ENCODE assay signal across 8 mouse cellular contexts in the genomic region with DNA sequence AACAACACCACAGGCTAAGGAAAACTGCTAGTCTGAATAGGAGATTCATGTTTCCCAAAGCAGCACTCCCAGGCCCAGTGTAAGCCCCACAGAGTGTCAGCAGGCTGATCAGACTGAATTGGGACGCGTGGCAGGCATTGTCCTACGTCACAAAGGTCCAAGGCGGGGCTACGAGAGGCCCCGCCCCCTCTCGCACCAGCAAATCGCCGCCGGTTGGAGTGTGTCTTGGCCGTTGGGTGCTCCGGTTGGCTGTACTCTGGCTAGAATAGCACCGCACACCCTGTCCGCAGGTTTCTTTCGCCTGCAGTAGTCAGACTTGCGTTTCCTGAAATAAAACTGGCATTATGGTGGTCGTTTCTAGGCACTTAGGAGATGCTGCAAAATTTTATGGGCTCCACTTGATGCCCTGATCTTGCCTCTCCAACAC. TPM values are rescaled to one million over a fixed set of nuclear protein-coding genes. Genes with fewer than 3 reads are reported as not detected.
DNase-seq lines count a peak whose midpoint lies in the region; ATAC-seq and TF ChIP-seq lines count a peak whose summit lies in the region.

A gene (minus strand): TSS at position 151 of the 427 bp plus-strand sequence.

- TF ChIP-seq POLR2A in cortical plate, adult 2 months (IDR thresholded peaks at IDR 0.05; ENCODE audit: extremely low read depth, insufficient read depth, low read length), result peak; percentile 83

- no peak for TF ChIP-seq CTCF in cortical plate, adult 2 months (IDR thresholded peaks at IDR 0.05; ENCODE audit: extremely low read depth, insufficient read depth, low read length)

- peak; percentile 96 for DNase-seq in adipocyte (ENCODE audit: low spot score)
- DNase-seq in gastrocnemius, adult 8-10 months (ENCODE audit: low spot score in 2 of 2), result peak; percentile 74 to 77
- DNase-seq in hindlimb bud, embryonic 11.5 days (ENCODE audit: extremely low spot score, low read depth, low spot score), result peak; percentile 93
- peak; percentile 84 to 88 for DNase-seq in left cerebral cortex, adult 8-10 months (ENCODE audit: low spot score in 2 of 2)
- peak; percentile 88 for DNase-seq in right cerebral cortex, adult 18-20 months
- DNase-seq in urinary bladder, adult 2 months (ENCODE audit: low spot score), result peak; percentile 69

- H3K4me3 ChIP-seq in cortical plate, adult 2 months (ENCODE audit: insufficient read depth, low read length), result peak within 1 kb of the TSS; percentile 31

- ATAC-seq in megakaryocyte, adult 5-6 weeks (ENCODE audit: poor library complexity, severe bottlenecking), result peak; percentile 80

- H3K4me1 ChIP-seq in cortical plate, adult 2 months (ENCODE audit: control insufficient read depth, insufficient read depth, low read length), result peaks cover 4% of the 10 kb centered on the region; the same call in 1 of the 2 replicates

- H3K27ac ChIP-seq in cortical plate, adult 2 months (ENCODE audit: insufficient read depth, low read length), result no peak within 1 kb of the TSS

RNA-seq across cellular contexts. Expression of the gene that starts here (rescaled TPM):
- polyA plus RNA-seq in cortical plate, adult 2 months (2012; rRNA removed), result 8.8 and 9.0 TPM in 2 replicates
- total RNA-seq in gastrocnemius, adult 8-10 months (2022), result 1 to 10 TPM; 3.0 to 6.5 (median 5.4) TPM
- 1 to 10 TPM; 4.4 to 6.1 (median 5.8) TPM for total RNA-seq in left cerebral cortex, adult 8-10 months (2022)
- 12.3 and 13.2 TPM in 2 replicates for total RNA-seq in megakaryocyte, adult 5-6 weeks (2015)
- 7.0 and 8.1 TPM in 2 replicates for total RNA-seq in megakaryocyte, adult 5-6 weeks (2017)
- polyA plus RNA-seq in urinary bladder, adult 2 months (2012; rRNA removed), result 109 and 114 TPM in 2 replicates

Comparison
In these comparisons a context has a peak if more than half of its experiments do, and no peak if none do; other contexts are left out.
1. RNA of the gene that starts here (polyA plus RNA-seq): 109 to 114 TPM in urinary bladder, adult 2 months; 8.8 to 9.0 TPM in cortical plate, adult 2 months; every median in the first group is over 10 times any median in the second.
2. Peak in every context shown above with its lines, with median percentiles within 50 percentile points of each other: DNase-seq.